Mouse (Mus musculus): ENCODE data around the gene Lpar5. TPM values are rescaled to one million over a fixed set of nuclear protein-coding genes. Genes with fewer than 3 reads are reported as not detected.
"Not testable (repeated sequence)": the region's sequence is repeated elsewhere in the genome, so short reads cannot be mapped to it uniquely, and the experiment has no call there.

Gene Lpar5
- polyA plus RNA-seq, 1 experiment from 2014 or later = 0.21 TPM

GRCm38 (mm10) chr6:125042081-125042480 is 25.6 kb upstream of the Lpar5 start:
- ATAC-seq (replicated peaks; ENCODE audit: low FRiP score) = no peak
- no peak overlapping the region for H3K27ac ChIP-seq (ENCODE audit: low read depth, low read length)
- H3K27me3 ChIP-seq (ENCODE audit: control insufficient read depth, insufficient read depth, low read length) = no peaks in the 10 kb centered on the region
- peaks cover 3% of the 10 kb centered on the region; the same call in 1 of the 2 replicates for H3K36me3 ChIP-seq (ENCODE audit: control insufficient read depth, insufficient read depth, low read length)
- DNase-seq (ENCODE audit: low spot score) = no peak
- H3K9me3 ChIP-seq (ENCODE audit: control insufficient read depth, low read length) = no peaks in the 10 kb centered on the region
- 96% methylated on average over 7 of the region's 7 CpGs for WGBS
- no peak overlapping the region for H3K4me2 ChIP-seq (ENCODE audit: low read depth, low read length, severe bottlenecking)
- H3K4me1 ChIP-seq (replicated peaks; ENCODE audit: control insufficient read depth, insufficient read depth, low read length) = peaks cover 2% of the 10 kb centered on the region; the same call in 1 of the 2 replicates
- H3K4me3 ChIP-seq (ENCODE audit: low read depth, low read length) = no peak overlapping the region
- H3K9ac ChIP-seq (ENCODE audit: low read length) = no peak overlapping the region

- H3K27me3 ChIP-seq (ENCODE audit: control insufficient read depth, insufficient read depth, low read length) = no peaks in the 10 kb centered on the region
- H3K9me3 ChIP-seq (ENCODE audit: control insufficient read depth, low read length) = no peaks in the 10 kb centered on the region
- H3K4me1 ChIP-seq (replicated peaks; ENCODE audit: control insufficient read depth, insufficient read depth, low read length) = no peaks in the 10 kb centered on the region
- no peak overlapping the region for H3K4me2 ChIP-seq (ENCODE audit: low read depth, low read length, severe bottlenecking)
- no peak overlapping the region for H3K27ac ChIP-seq (ENCODE audit: low read depth, low read length)
- WGBS = 46% methylated on average over 5 of the region's 5 CpGs
- peak; percentile 47; the same call in 1 of the 2 replicates for ATAC-seq (replicated peaks; ENCODE audit: low FRiP score)
- no peak overlapping the region for H3K4me3 ChIP-seq (ENCODE audit: low read depth, low read length)
- peak; percentile 89 for DNase-seq (ENCODE audit: low spot score)
- H3K36me3 ChIP-seq (ENCODE audit: control insufficient read depth, insufficient read depth, low read length) = peaks cover 6% of the 10 kb centered on the region
- no peak overlapping the region for H3K9ac ChIP-seq (ENCODE audit: low read length)
These were observed 21.0 kb upstream of the Lpar5 start for GRCm38 (mm10) chr6:125046691-125047090.

GRCm38 (mm10) chr6:125049678-125050077 is 18.0 kb upstream of the Lpar5 start, which contains the start of gene Acrbp:
Acrbp (plus strand) TSS chr6:125049689.
- 31% methylated on average over 20 of the region's 20 CpGs for WGBS
- no peak for ATAC-seq (replicated peaks; ENCODE audit: low FRiP score)
- DNase-seq (ENCODE audit: low spot score) = peak; percentile 55
- Histone ChIP-seq H3K27ac (ENCODE audit: low read depth, low read length) (no peak within 1 kb of the TSS), H3K4me1 (replicated peaks; ENCODE audit: control insufficient read depth, insufficient read depth, low read length) (no peaks in the 10 kb centered on the region), H3K4me3 (ENCODE audit: low read depth, low read length) (no peak within 1 kb of the TSS), H3K27me3 (ENCODE audit: control insufficient read depth, insufficient read depth, low read length) (no peaks in the 10 kb centered on the region), H3K9ac (ENCODE audit: low read length) (no peak within 1 kb of the TSS), H3K9me3 (ENCODE audit: control insufficient read depth, low read length) (no peaks in the 10 kb centered on the region), H3K36me3 (ENCODE audit: control insufficient read depth, insufficient read depth, low read length) (peaks cover 4% of the 10 kb centered on the region), H3K4me2 (ENCODE audit: low read depth, low read length, severe bottlenecking) (no peak within 1 kb of the TSS)

GRCm38 (mm10) chr6:125051237-125051636 is 16.5 kb upstream of the Lpar5 start:
- no peak overlapping the region for H3K27ac ChIP-seq (ENCODE audit: low read depth, low read length)
- H3K4me1 ChIP-seq (replicated peaks; ENCODE audit: control insufficient read depth, insufficient read depth, low read length) = no peaks in the 10 kb centered on the region
- DNase-seq (ENCODE audit: low spot score) = no peak
- H3K4me2 ChIP-seq (ENCODE audit: low read depth, low read length, severe bottlenecking) = no peak overlapping the region
- H3K4me3 ChIP-seq (ENCODE audit: low read depth, low read length) = no peak overlapping the region
- no peaks in the 10 kb centered on the region for H3K27me3 ChIP-seq (ENCODE audit: control insufficient read depth, insufficient read depth, low read length)
- peaks cover 3% of the 10 kb centered on the region for H3K36me3 ChIP-seq (ENCODE audit: control insufficient read depth, insufficient read depth, low read length)
- H3K9ac ChIP-seq (ENCODE audit: low read length) = no peak overlapping the region
- 66% methylated on average over 5 of the region's 5 CpGs for WGBS
- ATAC-seq (replicated peaks; ENCODE audit: low FRiP score) = no peak
- no peaks in the 10 kb centered on the region for H3K9me3 ChIP-seq (ENCODE audit: control insufficient read depth, low read length)

GRCm38 (mm10) chr6:125061493-125061892 is 6.2 kb upstream of the Lpar5 start:
- no peaks in the 10 kb centered on the region for H3K27me3 ChIP-seq (ENCODE audit: control insufficient read depth, insufficient read depth, low read length)
- DNase-seq (ENCODE audit: low spot score) = no peak
- H3K9ac ChIP-seq (ENCODE audit: low read length) = no peak overlapping the region
- no peak overlapping the region for H3K4me3 ChIP-seq (ENCODE audit: low read depth, low read length)
- no peaks in the 10 kb centered on the region for H3K4me1 ChIP-seq (replicated peaks; ENCODE audit: control insufficient read depth, insufficient read depth, low read length)
- 45% methylated on average over 6 of the region's 6 CpGs for WGBS
- no peak overlapping the region for H3K27ac ChIP-seq (ENCODE audit: low read depth, low read length)
- H3K9me3 ChIP-seq (ENCODE audit: control insufficient read depth, low read length) = no peaks in the 10 kb centered on the region
- no peak overlapping the region for H3K4me2 ChIP-seq (ENCODE audit: low read depth, low read length, severe bottlenecking)
- H3K36me3 ChIP-seq (ENCODE audit: control insufficient read depth, insufficient read depth, low read length) = no peaks in the 10 kb centered on the region
- no peak for ATAC-seq (replicated peaks; ENCODE audit: low FRiP score)

- Histone ChIP-seq H3K4me2 (ENCODE audit: low read depth, low read length, severe bottlenecking) (no peak overlapping the region), H3K27ac (ENCODE audit: low read depth, low read length) (no peak overlapping the region), H3K4me3 (ENCODE audit: low read depth, low read length) (no peak overlapping the region), H3K36me3 (ENCODE audit: control insufficient read depth, insufficient read depth, low read length) (no peaks in the 10 kb centered on the region), H3K9me3 (ENCODE audit: control insufficient read depth, low read length) (no peaks in the 10 kb centered on the region), H3K4me1 (replicated peaks; ENCODE audit: control insufficient read depth, insufficient read depth, low read length) (no peaks in the 10 kb centered on the region), H3K27me3 (ENCODE audit: control insufficient read depth, insufficient read depth, low read length) (no peaks in the 10 kb centered on the region), H3K9ac (ENCODE audit: low read length) (no peak overlapping the region)
- ATAC-seq (replicated peaks; ENCODE audit: low FRiP score) (no peak), DNase-seq (ENCODE audit: low spot score) (no peak)
- 78% methylated on average over 5 of the region's 5 CpGs for WGBS
These were observed 5.2 kb upstream of the Lpar5 start for GRCm38 (mm10) chr6:125062511-125062910.

- Histone ChIP-seq H3K4me2 (ENCODE audit: low read depth, low read length, severe bottlenecking) (no peak overlapping the region), H3K27ac (ENCODE audit: low read depth, low read length) (no peak overlapping the region), H3K36me3 (ENCODE audit: control insufficient read depth, insufficient read depth, low read length) (no peaks in the 10 kb centered on the region), H3K9me3 (ENCODE audit: control insufficient read depth, low read length) (no peaks in the 10 kb centered on the region), H3K4me3 (ENCODE audit: low read depth, low read length) (no peak overlapping the region), H3K27me3 (ENCODE audit: control insufficient read depth, insufficient read depth, low read length) (no peaks in the 10 kb centered on the region), H3K9ac (ENCODE audit: low read length) (no peak overlapping the region), H3K4me1 (replicated peaks; ENCODE audit: control insufficient read depth, insufficient read depth, low read length) (no peaks in the 10 kb centered on the region)
- ATAC-seq (replicated peaks; ENCODE audit: low FRiP score) = no peak
- no peak for DNase-seq (ENCODE audit: low spot score)
- 91% methylated on average over 6 of the region's 6 CpGs for WGBS
These were observed 3.8 kb upstream of the Lpar5 start for GRCm38 (mm10) chr6:125063906-125064305.

GRCm38 (mm10) chr6:125065223-125065622 is 2.5 kb upstream of the Lpar5 start:
- DNase-seq (ENCODE audit: low spot score); H3K9ac ChIP-seq (ENCODE audit: low read length); H3K4me1 ChIP-seq (replicated peaks; ENCODE audit: control insufficient read depth, insufficient read depth, low read length); ATAC-seq (replicated peaks; ENCODE audit: low FRiP score); H3K27ac ChIP-seq (ENCODE audit: low read depth, low read length); H3K9me3 ChIP-seq (ENCODE audit: control insufficient read depth, low read length); H3K4me3 ChIP-seq (ENCODE audit: low read depth, low read length); H3K4me2 ChIP-seq (ENCODE audit: low read depth, low read length, severe bottlenecking); H3K27me3 ChIP-seq (ENCODE audit: control insufficient read depth, insufficient read depth, low read length); H3K36me3 ChIP-seq (ENCODE audit: control insufficient read depth, insufficient read depth, low read length): not testable (repeated sequence)
- WGBS = no CpG with 5 or more reads among the region's 1 CpGs

GRCm38 (mm10) chr6:125071170-125071895 is 3.6 kb downstream of the Lpar5 start:
- no peak overlapping the region for H3K4me2 ChIP-seq (ENCODE audit: low read depth, low read length, severe bottlenecking)
- H3K9ac ChIP-seq (ENCODE audit: low read length) = no peak overlapping the region
- no peak overlapping the region for H3K4me3 ChIP-seq (ENCODE audit: low read depth, low read length)
- 83% methylated on average over 18 of the region's 18 CpGs for WGBS
- H3K9me3 ChIP-seq (ENCODE audit: control insufficient read depth, low read length) = no peaks in the 10 kb centered on the region
- peak overlapping the region; percentile 55; the same call in 1 of the 2 replicates for H3K27ac ChIP-seq (ENCODE audit: low read depth, low read length)
- peak; percentile 69 for ATAC-seq (replicated peaks; ENCODE audit: low FRiP score)
- peaks cover 2% of the 10 kb centered on the region for H3K4me1 ChIP-seq (replicated peaks; ENCODE audit: control insufficient read depth, insufficient read depth, low read length)
- no peaks in the 10 kb centered on the region for H3K36me3 ChIP-seq (ENCODE audit: control insufficient read depth, insufficient read depth, low read length)
- DNase-seq (ENCODE audit: low spot score) = no peak
- H3K27me3 ChIP-seq (ENCODE audit: control insufficient read depth, insufficient read depth, low read length) = no peaks in the 10 kb centered on the region
